Mouse (Mus musculus) right cerebral cortex, postnatal 10 days (tissue): ENCODE measurements at regions not wholly inside any gene's neighbourhood (a gene's known extent, or its start where the extent isn't known, plus 50 kb on each side); places are given as distances from the start of the nearest gene placed in this dataset.

Experiments
- DNase-seq, 2 experiments: peaks; one replicate each; pipeline ENCODE4 v3.0.0; 2021; ENCODE audit warnings: low spot score in 2 of 2

GRCm38 (mm10) chr10:37613936-37614335 is 475.2 kb upstream of the Marcks start:
- DNase-seq: no peak

- no peak for DNase-seq
Observed at GRCm38 (mm10) chr10:37603529-37603928, 464.8 kb upstream of the Marcks start.

- DNase-seq: no peak
Observed at GRCm38 (mm10) chr10:37602936-37603335, 464.2 kb upstream of the Marcks start.

- no peak for DNase-seq
Observed at GRCm38 (mm10) chr10:37589889-37590288, 451.2 kb upstream of the Marcks start.

- no peak for DNase-seq
Observed at GRCm38 (mm10) chr10:37589009-37589408, 450.3 kb upstream of the Marcks start.

- no peak for DNase-seq
Observed at GRCm38 (mm10) chr10:37571171-37571570, 432.5 kb upstream of the Marcks start.

- DNase-seq: no peak
Observed at GRCm38 (mm10) chr10:37561705-37562104, 423.0 kb upstream of the Marcks start.

- no peak for DNase-seq
Observed at GRCm38 (mm10) chr10:37549446-37549845, 410.7 kb upstream of the Marcks start.

- no peak for DNase-seq
Observed at GRCm38 (mm10) chr10:37540703-37541102, 402.0 kb upstream of the Marcks start.

- DNase-seq: no peak
Observed at GRCm38 (mm10) chr10:37505966-37506615, 367.4 kb upstream of the Marcks start.

- no peak for DNase-seq
Observed at GRCm38 (mm10) chr10:37504468-37504867, 365.7 kb upstream of the Marcks start.

GRCm38 (mm10) chr10:37502505-37502904 is 363.8 kb upstream of the Marcks start:
- DNase-seq: no peak

- DNase-seq: no peak
Observed at GRCm38 (mm10) chr10:37501043-37501442, 362.3 kb upstream of the Marcks start.

- no peak for DNase-seq
Observed at GRCm38 (mm10) chr10:37495467-37495866, 356.7 kb upstream of the Marcks start.

- DNase-seq: no peak
Observed at GRCm38 (mm10) chr10:37494552-37495166, 355.9 kb upstream of the Marcks start.

- DNase-seq: no peak
Observed at GRCm38 (mm10) chr10:37494098-37494497, 355.4 kb upstream of the Marcks start.

- no peak for DNase-seq
Observed at GRCm38 (mm10) chr10:37484311-37485023, 345.7 kb upstream of the Marcks start.

- DNase-seq: no peak
Observed at GRCm38 (mm10) chr10:37483521-37483920, 344.8 kb upstream of the Marcks start.

- no peak for DNase-seq
Observed at GRCm38 (mm10) chr10:37481879-37482278, 343.2 kb upstream of the Marcks start.

GRCm38 (mm10) chr10:37480331-37480730 is 341.6 kb upstream of the Marcks start:
- no peak for DNase-seq

- no peak for DNase-seq
Observed at GRCm38 (mm10) chr10:37478108-37478507, 339.4 kb upstream of the Marcks start.

- DNase-seq: no peak
Observed at GRCm38 (mm10) chr10:37473086-37473485, 334.4 kb upstream of the Marcks start.

- no peak for DNase-seq
Observed at GRCm38 (mm10) chr10:37457384-37457783, 318.7 kb upstream of the Marcks start.
